Mouse (Mus musculus) heart, adult 9 months (tissue): ENCODE measurements around the gene Olfml2a.
A peak's percentile ranks its signal among the peaks of the same experiment; 100 is the strongest.

Experiments
- DNase-seq, 2 experiments: peaks; one replicate each; pipeline ENCODE4 v3.0.0; 2022; ENCODE audit warnings: low spot score in 2 of 2

Olfml2a gene

DNA sequence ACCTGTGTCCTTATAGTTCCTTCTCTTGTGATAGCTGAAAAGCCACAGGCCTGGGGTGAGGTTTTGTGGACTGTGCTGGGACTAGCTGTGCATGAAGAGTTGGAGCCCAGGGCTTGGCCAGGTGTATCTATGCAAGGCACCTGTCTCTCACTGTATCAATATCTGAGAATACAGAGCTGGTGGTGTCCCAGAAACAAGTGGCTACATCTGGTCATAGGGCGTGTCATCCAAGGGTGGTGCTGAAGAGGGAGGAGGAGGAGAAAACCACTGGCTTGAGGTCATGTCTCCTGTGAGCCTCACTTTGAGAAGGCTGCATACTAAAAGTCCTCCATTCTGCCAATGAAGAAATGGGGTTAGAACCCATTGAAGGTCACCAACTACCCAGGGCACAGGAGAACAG lies 6.2 kb downstream of the Olfml2a start:
- no peak for DNase-seq

DNA sequence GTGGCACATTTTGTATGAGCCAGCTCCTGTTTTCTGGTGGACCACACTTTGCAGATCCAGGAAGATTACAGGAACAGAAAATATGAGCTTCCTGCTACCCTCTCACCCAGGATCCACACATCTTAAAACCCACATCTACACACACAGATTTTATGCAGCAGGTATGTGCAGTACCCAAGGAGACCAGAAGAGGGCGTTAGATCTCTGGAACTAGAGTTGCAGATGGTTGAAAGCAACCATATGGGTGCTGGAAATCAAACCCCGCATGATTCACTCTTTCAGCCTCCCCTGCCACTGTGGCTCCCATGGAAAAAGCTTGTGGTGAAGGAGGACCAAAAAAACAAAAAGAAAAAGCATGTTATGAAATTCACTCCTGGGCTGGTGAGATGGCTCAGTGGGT lies 7.3 kb downstream of the Olfml2a start:
- DNase-seq, result no peak

DNA sequence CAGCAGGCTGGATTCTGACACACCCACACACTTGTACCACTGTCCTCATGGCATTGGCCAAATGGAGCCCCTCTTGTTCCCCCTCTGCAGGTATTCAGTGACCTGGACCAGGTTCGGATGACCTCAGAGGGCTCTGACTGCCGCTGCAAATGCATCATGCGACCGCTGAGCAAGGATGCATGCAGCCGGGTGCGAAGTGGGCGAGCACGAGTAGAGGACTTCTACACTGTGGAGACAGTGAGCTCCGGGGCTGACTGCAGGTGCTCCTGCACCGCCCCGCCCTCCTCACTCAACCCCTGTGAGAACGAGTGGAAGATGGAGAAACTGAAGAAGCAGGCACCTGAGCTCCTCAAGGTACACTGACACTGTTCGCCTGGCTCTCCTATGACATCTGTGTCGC lies 9.6 kb downstream of the Olfml2a start:
- DNase-seq, result no peak

DNA sequence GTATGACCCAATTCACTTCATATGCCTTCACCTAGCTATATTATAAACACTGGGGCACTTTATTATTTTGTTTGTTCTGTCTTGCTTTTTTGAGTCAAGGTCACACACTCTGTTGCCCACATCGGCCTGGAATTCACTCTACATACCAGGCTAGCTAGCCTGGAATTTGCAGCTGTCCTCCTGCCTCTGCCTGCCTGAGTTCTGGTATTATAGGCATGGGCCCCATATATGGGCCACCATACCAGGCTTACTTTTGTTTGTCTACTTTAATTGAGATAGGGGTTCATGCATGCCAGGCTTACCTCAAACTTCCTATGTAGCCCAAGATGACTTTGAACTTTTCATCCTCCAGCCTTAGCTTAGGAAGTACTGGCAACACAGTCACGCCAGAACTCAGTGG lies 10.1 kb downstream of the Olfml2a start:
- DNase-seq, result no peak

DNA sequence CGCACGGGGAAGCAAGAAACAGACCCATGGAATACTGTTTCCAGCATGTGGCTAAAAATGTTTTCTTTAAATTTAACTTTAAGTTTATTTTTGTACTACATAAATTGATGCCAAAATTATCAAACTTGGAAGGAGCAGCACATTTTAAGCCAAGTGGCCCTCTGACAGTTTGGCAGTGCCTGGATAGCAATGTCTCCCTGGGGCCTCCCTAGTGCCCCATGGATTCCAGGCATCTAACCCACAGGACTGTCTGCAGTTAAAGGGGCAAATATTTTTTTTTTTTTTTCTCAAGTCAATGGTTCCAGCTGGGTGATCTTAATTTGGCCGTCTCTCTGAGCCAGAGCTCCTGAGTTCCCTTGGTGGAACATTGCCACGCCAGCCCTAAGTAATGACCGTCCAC lies 11.4 kb downstream of the Olfml2a start:
- DNase-seq, result no peak

DNA sequence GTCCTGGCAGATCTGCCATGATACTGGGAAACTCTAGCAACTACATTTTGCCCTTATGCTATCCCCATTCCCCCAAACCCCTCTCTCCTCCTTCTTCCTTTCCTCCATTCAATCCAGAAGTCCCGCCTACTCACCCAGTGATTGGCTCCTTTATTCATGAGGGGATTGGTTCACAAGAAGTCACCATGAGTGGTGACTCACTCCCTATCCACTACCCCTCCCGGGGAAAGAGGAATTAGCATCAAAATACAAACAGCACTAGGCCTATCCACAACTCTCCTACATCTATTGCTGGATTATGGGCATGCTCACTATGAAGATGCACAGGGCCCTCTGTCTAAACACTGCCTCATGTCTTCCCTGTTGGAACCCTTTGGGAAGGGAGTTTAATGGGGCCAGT lies 12.2 kb downstream of the Olfml2a start:
- DNase-seq, result no peak

DNA sequence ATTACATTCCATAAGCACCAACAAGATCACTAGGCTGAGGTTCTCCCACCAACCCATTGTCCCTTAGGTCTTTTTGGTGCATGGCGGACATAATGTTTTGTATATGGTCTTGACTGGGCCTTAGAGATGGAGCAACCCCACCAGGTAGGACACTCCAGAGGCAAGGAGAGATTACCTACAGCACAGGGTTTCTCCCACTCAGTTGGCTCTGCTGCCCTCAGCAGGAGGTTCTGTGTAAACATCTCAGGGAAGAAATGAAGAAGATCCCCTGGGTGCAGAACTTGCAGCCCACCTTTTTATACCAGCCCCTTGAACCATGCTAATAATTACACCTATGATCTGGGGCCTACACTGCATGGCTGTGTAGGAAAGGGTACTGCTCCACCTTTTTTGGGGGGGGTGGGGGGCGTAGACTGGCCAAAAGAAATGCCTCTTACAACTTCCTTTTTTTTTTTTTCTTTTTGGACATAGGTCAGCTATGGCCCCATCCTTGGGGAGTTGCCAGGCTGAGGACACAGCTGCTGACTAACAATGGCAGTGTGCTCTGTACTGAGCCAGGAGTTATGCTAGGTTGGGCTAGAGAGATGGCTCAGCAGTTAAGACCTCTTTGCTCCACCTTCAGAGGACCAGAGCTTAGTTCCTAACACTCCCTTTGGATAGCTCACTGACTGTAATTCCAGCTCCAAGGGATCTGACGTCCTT lies 12.8 kb downstream of the Olfml2a start:
- DNase-seq, result no peak

DNA sequence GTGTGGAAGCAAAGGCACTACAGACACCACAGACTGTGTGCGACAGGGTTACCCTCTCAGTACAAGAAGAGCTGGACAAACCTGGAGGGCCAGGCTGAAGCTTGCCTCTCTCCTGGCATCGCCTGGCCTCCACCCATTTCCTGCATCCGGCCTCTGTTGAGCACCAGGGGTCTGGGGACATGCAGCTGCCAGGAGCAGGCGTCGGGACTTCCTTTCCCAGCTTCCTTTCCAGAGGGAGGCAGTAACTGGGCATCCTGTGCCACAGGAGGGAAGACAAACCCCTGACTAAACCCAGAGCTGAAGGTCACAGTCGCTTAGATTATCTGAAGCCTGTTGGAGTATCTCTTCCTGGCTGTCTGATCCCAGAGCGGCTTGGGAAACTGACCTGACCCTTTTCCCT lies 15.8 kb downstream of the Olfml2a start:
- no peak for DNase-seq

DNA sequence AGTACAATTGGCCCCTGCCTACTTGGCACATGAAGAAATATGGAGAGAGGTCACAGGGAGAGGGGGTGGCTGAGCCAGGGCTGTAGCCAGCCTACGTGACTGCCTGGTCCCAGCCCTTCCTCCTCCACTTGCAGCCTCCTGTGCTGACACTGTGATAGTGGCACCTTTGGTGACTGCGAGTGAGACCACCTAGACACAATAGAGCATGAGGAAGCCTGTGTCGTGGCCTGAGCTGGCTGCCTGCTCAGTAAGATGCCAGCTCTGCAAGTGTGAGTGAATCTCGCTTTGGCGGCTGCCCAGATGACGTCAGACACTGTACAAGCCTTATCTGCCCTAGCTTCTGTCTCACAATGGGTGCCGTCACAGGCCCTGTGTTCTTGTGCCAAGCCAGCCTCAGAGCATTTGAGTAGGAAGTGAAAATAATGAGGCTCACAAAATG lies 18.5 kb downstream of the Olfml2a start:
- DNase-seq, result peak; percentile 85 to 90

DNA sequence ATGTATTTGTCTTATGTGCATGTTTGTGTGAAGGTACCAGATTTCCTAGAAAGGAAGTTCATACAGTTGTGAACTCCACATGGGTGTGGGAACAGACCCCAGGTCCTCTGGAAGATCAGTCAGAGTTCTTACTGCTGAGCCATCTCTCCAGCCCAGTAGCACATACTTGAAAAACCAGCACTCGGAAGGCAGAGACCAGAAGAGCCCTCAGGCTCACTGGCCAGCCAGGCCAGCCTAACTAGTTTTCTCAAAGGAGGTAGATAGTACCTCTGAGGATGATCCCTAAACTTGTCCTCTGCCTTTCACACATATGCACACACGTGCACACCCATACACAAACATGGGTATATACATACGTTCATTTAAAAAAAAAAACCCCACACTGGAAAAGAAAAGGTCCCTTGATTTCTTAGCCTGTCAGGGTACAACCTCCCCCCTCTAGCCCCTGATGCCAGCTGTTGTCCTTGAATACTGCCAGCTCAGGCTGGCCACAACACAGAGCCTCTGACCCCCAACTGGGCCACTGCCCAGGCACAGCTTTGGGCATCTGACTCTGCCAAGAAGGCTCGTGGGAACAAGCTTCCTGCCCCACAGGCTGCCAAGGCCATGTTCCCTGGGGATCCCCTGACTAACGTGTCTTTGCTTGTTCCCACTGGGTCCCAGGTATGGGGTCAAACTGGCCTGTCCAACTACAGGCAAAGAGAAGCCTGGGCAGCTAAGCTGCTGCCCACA lies 21.5 kb downstream of the Olfml2a start:
- DNase-seq, result peak; percentile 75 to 77

DNA sequence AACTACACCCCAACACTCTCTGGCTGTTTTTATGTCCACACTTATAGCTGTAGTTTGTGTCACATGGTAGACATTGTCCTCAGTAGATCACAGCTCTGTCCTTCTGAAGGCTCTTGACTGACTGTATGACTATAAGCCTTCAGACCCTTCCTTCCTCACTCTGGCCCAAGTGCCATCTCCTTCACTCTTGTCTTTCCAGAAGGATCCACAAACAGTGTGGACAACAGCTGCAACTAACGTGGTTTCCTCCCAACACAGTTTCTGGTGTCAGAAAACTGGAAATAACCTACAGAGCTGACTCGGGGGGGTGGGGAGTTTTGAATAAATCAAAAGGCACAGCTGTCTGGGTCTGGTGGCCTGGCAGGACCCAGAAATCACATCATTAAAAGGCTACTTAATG lies 24.3 kb downstream of the Olfml2a start:
- DNase-seq, result no peak

DNA sequence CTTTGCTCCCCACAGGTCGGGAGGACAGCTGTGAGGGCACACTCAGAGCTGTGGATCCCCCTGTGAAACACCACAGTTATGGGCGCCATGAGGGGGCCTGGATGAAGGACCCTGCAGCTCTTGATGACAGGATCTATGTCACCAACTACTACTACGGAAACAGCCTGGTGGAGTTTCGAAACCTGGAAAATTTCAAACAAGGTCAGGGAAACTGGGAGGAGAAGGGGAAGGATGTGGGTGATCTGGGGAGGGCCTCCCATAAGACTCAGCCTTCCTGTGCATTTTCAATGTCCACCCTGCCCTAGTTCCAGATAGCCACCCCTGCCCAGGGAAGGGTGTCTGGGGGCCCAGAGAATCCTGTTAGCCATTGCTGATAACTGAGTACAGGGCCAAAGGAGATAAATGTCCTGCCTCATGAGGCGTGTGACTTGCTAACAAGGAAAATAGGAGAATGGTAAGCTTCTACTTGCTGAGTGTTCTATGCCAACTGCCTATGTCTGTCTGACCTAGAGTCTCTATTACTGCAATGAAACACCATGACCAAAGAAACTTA lies 26.0 kb downstream of the Olfml2a start:
- DNase-seq, result no peak

DNA sequence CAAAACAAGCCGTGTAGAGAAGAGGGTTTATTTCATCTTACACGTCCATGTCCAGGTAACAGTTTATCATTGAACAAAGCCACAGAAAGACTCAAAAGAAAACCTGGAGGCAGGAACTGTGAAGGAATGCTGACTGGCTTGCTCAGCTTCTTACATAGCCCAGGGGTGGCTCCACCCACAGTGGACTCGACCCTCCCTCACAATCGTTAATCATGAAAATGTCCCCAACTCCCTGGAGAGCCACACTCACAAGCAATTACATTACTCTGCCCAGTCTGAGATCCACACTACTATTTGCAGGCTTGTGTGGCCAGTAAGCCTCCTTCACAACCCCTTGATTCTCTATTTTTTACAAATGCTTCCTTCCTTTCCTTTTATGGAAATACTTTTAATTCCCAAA lies 32.4 kb downstream of the Olfml2a start:
- no peak for DNase-seq

DNA sequence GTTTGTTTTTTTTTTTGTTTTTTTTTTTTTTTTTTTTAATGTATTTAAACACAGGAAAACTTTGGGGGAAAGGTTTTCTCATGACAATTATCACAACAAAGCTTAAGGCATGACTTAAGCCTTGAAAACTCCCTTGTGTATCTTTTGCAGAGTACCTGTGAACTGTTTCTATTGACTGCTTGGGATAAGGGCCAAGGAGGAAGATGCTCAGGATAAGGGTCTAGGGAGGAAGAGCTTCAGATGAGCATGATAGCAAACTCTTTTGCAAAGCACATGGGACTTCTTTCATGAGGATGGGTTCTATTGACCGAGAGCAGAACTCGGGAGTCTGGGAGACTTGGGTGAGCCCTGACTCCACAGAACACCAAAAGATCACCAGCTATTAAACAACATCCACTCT lies 37.9 kb downstream of the Olfml2a start:
- DNase-seq, result no peak

DNA sequence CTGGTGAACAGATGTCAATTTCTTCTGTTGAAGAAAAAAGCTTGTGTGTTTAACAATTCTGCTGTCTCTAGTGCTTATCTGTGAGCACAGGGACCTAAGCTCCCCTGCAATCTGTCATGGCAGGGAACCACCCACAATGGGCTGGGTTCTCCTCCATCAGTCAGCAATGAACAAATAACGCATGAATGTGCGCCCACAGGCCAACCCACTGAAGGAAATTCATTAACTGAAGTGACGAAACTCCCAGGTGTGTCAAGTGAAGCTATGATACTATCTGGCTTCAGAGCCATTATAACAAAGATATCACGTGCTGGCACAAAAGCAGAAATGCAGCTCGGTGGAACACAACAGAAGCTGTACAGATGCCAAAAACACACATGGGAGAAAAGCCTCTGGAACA lies 38.3 kb downstream of the Olfml2a start:
- DNase-seq, result no peak

DNA sequence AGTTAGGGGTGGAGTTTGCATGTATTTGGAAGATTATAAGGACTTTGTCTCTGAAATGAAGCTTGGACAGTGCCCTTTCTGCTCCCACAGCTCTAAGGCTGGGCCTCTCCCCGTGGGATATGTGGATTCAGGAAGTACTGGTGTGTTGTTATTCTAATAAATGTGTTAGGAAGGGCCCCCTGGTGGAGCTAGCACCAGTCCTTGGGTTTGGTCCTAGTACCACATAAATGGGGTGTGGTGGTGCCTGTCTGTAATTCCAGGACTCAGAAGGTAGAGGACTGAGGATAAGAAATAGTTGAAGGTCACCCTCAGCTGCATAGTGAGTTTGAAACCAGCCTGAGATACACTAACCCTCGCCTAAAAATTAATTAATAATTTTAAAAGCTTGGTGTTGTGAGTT lies 41.4 kb downstream of the Olfml2a start:
- no peak for DNase-seq

DNA sequence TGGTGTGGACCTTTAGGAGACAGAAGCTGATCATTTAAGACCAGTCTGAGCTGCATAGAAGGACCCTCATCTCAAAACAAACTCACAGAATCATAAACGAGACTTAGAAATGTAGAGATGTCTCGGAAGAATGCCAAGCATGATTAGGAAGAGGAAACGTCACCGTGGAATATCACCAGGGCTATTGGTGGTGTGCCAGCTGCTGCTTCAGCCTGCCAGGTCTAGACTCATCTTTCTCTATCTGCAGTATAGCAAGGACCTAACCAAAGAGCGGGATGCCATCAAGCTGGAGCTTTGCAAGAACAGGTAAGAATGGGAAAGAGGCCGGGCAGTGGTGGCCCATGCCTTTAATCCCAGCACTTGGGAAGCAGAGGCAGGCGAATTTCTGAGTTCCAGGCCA lies 41.9 kb downstream of the Olfml2a start:
- DNase-seq, result no peak

DNA sequence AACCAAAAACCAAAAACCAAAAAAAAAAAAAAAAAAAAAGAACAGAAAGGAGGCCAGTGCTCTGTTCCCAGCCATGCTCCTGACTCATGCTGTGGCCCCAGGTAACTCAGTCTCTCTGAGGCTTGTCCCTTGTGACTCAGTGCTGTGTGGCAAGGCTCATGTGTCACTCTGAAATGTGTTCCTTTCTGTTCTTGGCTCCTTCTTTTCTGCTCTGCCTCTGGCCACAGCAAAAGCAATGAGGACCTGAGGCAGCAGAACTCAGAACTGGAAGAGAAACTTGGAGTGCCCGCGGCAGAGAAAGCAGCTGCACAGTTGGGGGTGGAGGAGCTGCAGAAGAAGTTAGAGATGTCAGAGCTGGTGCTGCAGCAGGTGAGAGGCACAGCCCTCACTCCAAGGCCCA lies 42.4 kb downstream of the Olfml2a start:
- DNase-seq, result no peak

DNA sequence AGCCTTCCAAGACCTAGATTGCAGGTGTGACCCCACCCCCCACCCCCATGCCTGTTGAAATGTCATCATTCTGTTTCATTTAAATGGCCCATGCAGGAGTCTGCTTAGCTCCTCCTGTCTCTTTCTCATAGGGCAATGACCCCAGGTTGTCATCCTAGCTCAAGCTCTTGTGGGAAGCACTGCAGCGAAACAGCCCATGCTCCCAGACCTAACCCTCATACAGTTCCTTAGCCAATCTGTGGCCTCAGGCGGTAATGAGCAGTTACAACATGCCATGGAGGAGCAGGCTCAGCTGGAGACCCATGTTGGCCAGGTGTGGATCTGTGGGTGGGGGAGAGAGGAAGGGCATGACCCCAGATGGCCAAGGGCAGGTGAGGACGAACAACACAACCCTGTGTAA lies 43.4 kb downstream of the Olfml2a start:
- DNase-seq, result no peak

DNA sequence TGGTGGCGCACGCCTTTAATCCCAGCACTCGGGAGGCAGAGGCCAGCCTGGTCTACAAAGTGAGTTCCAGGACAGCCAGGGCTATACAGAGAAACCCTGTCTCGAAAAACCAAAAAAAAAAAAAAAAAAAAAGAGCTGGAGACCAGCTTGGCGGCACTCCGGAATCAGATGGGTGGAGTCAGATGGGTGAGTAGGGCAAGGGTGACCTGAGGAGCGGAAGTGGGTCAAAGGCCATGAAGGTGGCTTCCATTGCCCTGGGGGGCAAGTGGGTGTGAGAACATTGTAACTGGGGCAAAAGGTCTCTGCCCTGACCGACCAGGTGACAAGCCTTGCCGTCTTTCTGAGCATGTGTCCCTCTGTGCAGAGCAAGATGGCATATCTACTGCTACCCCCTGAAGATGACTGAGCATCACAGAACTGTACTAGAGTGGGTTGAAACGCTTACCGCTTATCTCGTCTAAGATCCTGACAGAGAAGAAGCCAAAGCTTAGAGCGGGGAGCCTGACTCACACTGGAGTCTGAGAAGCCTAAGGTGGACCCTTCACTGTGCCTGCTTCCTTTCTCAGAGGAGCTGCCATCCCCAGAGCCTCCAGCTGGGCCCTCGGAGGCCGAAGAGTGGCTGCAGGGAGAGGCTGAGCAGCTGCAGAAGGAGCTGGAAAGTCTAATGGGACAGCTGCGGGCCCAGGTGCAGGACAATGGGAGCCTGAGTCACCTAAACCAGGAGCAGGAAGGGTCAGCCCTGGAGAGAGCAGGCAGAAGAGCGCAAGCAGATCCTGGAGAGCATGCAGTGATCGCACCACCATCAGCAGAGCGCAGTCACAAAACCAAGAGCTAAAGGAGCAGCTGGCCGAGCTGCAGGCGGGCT lies 44.4 kb downstream of the Olfml2a start:
- no peak for DNase-seq

DNA sequence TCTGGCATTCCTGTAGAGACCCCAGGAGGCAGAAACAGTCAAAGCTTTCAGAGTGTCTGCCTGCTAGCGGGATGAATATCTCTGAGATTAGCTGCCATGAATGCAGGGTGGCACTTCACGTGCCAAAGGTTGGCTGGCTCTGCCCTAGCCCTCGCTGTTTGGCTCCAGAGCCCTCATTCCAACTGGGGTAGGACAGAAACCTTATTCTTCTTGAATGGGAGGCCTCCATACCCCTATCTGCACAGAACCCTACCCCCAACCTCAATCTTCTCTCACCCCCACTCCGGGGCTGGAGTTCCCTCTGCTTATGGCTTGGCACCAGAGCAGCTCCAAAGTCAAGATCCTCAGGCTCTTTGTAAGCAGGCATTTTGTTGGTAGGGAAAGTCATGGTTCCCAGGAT lies 46.1 kb downstream of the Olfml2a start:
- DNase-seq, result no peak

DNA sequence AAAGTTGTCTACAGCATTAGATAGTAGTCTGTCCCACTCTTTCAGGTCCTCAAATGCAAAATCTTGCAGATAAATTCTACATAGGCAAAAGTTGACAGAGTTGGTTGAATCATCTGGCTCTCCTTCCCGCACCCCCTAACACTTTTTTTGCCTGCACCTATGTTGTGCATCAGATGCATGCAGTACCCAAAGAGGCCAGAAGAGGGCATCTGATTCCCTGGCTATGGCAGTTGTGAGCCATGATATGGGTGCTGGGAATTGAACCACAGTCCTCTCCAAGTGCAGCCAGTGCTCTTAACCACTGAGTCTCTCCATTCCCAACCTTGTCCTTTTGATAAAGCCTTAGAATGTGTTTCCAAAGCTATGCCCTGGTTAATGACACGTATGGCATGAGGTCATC lies 51.7 kb downstream of the Olfml2a start:
- no peak for DNase-seq
